Mouse (Mus musculus) G1E (cell line): ENCODE data around the gene Taar2.

Experiments used
- CTCF ChIP-seq: IDR thresholded peaks from 2 replicates; pipeline ENCODE4 v1.5.1; 2012; ENCODE audit warnings: low read depth, low read length, inconsistent platforms, mixed read lengths
- GATA1 ChIP-seq: IDR thresholded peaks from 2 replicates; pipeline ENCODE4 v1.6.1; 2012; ENCODE audit warnings: borderline replicate concordance, low read length, inconsistent platforms, mixed read lengths

DNA sequence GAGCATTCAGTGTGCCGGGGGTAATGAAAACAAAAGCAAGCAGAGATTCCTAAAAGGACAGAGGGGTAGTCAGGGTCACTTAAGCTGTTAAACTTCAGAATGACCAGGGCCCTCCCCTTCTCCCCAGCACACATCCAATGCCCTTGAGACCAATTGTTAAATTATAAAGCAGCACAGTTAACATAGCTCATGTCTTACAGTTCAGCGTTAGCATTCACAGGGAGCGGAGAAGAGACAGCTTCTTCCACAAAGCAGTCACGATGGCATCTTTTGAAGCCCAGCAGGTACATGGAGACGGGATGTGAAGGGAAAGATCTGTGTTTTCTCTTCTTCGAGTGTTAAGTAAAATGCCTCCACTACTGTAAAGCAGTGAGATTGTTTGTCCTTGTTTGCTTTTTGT, at the start of gene Taar2:
- TF ChIP-seq CTCF: no peak
- no peak for TF ChIP-seq GATA1
